Mouse (Mus musculus) heart, postnatal 10 days (tissue): Measurements from ENCODE around the gene Actn4. TPM values are rescaled to one million over a fixed set of nuclear protein-coding genes. Genes with fewer than 3 reads are reported as not detected.
A peak's percentile ranks its signal among the peaks of the same experiment; 100 is the strongest.

Experiments
- DNase-seq, 2 experiments: peaks; one replicate each; pipeline ENCODE4 v3.0.0; 2021
- intact Hi-C: fragments of 180-260 bp; cut with DNase I; formaldehyde crosslinking; loops from one replicate; pipeline ENCODE4 v1.15.1; 2025
- total RNA-seq, 2 experiments: library from RNA; stranded (reverse); gene quantifications; 2 replicates each; pipeline ENCODE4 v1.2.3; 2021

Actn4 gene
- total RNA-seq, 2 experiments from 2014 or later, result 173 to 174 TPM

GRCm38 (mm10) chr7:28866769-28867507 lies 95.2 kb downstream of the Actn4 start:
- intact Hi-C loops, result loop anchor here (1.0 to 2.0 kb wide), 3 partner anchors 40 to 86 kb away; no protein-coding TSS in a partner anchor
- DNase-seq, result no peak

GRCm38 (mm10) chr7:28865481-28866300 lies 96.4 kb downstream of the Actn4 start:
- DNase-seq, result peak; percentile 87 to 88
- intact Hi-C loops, result loop anchor here (2.0 kb wide), 2 partner anchors 39 to 85 kb away; no protein-coding TSS in a partner anchor

GRCm38 (mm10) chr7:28864288-28864750 lies 97.8 kb downstream of the Actn4 start:
- no peak for DNase-seq
- intact Hi-C loops, result no loop called here

- intact Hi-C loops, result no loop called here
- DNase-seq, result no peak
Observed at GRCm38 (mm10) chr7:28863540-28863939, 98.6 kb downstream of the Actn4 start, which contains the start of gene Lgals7. TSS of gene Lgals7 (plus strand) at chr7:28863853.

- intact Hi-C loops, result no loop called here
- no peak for DNase-seq
Observed at GRCm38 (mm10) chr7:28862817-28863499, 99.2 kb downstream of the Actn4 start.

GRCm38 (mm10) chr7:28860898-28861297 lies 101.2 kb downstream of the Actn4 start:
- intact Hi-C loops, result no loop called here
- DNase-seq, result no peak

- intact Hi-C loops, result no loop called here
- no peak for DNase-seq
Observed at GRCm38 (mm10) chr7:28859953-28860352, 102.2 kb downstream of the Actn4 start.

- intact Hi-C loops, result no loop called here
- no peak for DNase-seq
Observed at GRCm38 (mm10) chr7:28850642-28851041, 111.5 kb downstream of the Actn4 start.

GRCm38 (mm10) chr7:28849700-28850236 lies 112.4 kb downstream of the Actn4 start:
- intact Hi-C loops, result no loop called here
- DNase-seq, result peak in 1 of 2 experiments; percentile 35

- DNase-seq, result no peak
- intact Hi-C loops, result no loop called here
Observed at GRCm38 (mm10) chr7:28847273-28847672, 114.9 kb downstream of the Actn4 start.

Other genes starting within 250 kb of the Actn4 start
- gene Fbxo17, start 245.5 kb downstream of the Actn4 start, total RNA-seq, result 1 to 10 TPM; 1.4 to 1.9 TPM
- 10 to 100 TPM; 53.0 to 54.4 TPM for gene Mrps12, start 220.5 kb downstream of the Actn4 start, total RNA-seq
- gene Sars2, start 220.3 kb downstream of the Actn4 start, total RNA-seq, result 10 to 100 TPM; 15.6 to 16.4 TPM
- not detected for gene Ccer2, start 206.2 kb downstream of the Actn4 start, total RNA-seq
- 10 to 100 TPM; 70.7 to 76.3 TPM for gene Sirt2, start 195.6 kb downstream of the Actn4 start, total RNA-seq
- 10 to 100 TPM; 15.4 to 16.1 TPM for gene Nfkbib, start 194.8 kb downstream of the Actn4 start, total RNA-seq
- 1 to 10 TPM; 2.1 to 2.2 TPM for gene Rinl, start 173.4 kb downstream of the Actn4 start, total RNA-seq
- 100 to 1,000 TPM; 423 to 428 TPM for gene Hnrnpl, start 153.8 kb downstream of the Actn4 start, total RNA-seq
- 1,000 to 10,000 TPM; 1,137 to 1,217 TPM for gene Ech1, start 137.1 kb downstream of the Actn4 start, total RNA-seq
- 10 to 100 TPM; 35.0 to 35.8 TPM for gene Lgals4, start 128.5 kb downstream of the Actn4 start, total RNA-seq
- 1 to 10 TPM; 2.2 to 2.8 TPM for gene Lgals7, start 98.5 kb downstream of the Actn4 start, total RNA-seq
- under 1 TPM; 0.26 to 0.47 TPM for gene Capn12, start 80.9 kb downstream of the Actn4 start, total RNA-seq
- gene Eif3k, start 19.5 kb upstream of the Actn4 start, total RNA-seq, result 100 to 1,000 TPM; 185 to 188 TPM
- gene Map4k1, start 19.7 kb upstream of the Actn4 start, total RNA-seq, result 1 to 10 TPM; 2.0 to 2.2 TPM
- gene Ryr1, start 162.8 kb upstream of the Actn4 start, total RNA-seq, result under 1 TPM in 1 of 2 experiments, not detected in 1; 0.07 TPM
- 1 to 10 TPM; 1.1 to 2.1 TPM for gene Rasgrp4, start 172.5 kb upstream of the Actn4 start, total RNA-seq
- gene Fam98c, start 193.9 kb upstream of the Actn4 start, total RNA-seq, result 10 to 100 TPM; 13.7 to 15.4 TPM
- gene Ggn, start 207.9 kb upstream of the Actn4 start, total RNA-seq, result under 1 TPM; 0.55 to 0.57 TPM
- gene Spred3, start 208.1 kb upstream of the Actn4 start, total RNA-seq, result 1 to 10 TPM; 1.9 to 2.2 TPM
- gene Psmd8, start 218.4 kb upstream of the Actn4 start, total RNA-seq, result 100 to 1,000 TPM; 173 to 179 TPM